11 mouse cellular contexts compared by ENCODE assay signal in the genomic region with DNA sequence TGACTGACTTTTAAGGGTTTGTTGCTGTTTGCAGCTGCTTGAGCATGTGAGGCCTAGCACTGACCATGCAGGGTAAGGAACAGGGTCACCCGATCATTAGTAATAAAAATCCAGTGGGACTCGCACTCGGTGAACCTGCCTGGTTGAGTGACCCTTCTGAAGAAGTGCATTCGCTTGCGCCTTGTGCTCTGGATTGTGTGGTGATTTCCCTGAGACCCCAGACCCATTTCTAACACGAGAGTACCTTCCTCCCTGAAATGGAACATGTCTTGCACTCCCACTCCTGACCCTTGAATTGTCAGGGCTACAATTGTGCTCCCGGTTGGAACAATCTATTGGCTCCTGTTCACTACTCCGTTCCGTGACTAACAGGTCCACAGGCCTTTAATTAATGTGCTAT. TPM values are rescaled to one million over a fixed set of nuclear protein-coding genes. Genes with fewer than 3 reads are reported as not detected.
DNase-seq lines count a peak whose midpoint lies in the region; ATAC-seq and TF ChIP-seq lines count a peak whose summit lies in the region.
"Had no signal": no experiment of that assay in that cellular context is flagged by ENCODE, and none has a peak within 500 bp of the region (broad histone marks: within the 10 kb centered on the region; RNA-seq: fewer than 3 reads in every experiment).

No protein-coding gene starts in this region.

- no peak for TF ChIP-seq CTCF in E14TG2a.4 (conservative IDR thresholded peaks at IDR 0.05; ENCODE audit: low read length)

- peak; percentile 59 for DNase-seq in heart, adult 11 months
- DNase-seq in heart, adult 18-20 months: no peak
- DNase-seq in right cerebral cortex, adult 18-20 months: no peak

- H3K9ac ChIP-seq in forebrain, embryonic 16.5 days (replicated peaks; ENCODE audit: low read depth, low read length): peak overlapping the region; percentile 94
- H3K9ac ChIP-seq in midbrain, embryonic 12.5 days (replicated peaks): peak overlapping the region; percentile 79
- H3K9ac ChIP-seq: liver, embryonic 13.5 days had no signal

- H3K27ac ChIP-seq in forebrain, embryonic 16.5 days (ENCODE audit: low read length): peak overlapping the region; percentile 97
- H3K27ac ChIP-seq in midbrain, embryonic 12.5 days (replicated peaks): peak overlapping the region; percentile 95
- H3K27ac ChIP-seq: liver, embryonic 13.5 days had no signal

- ATAC-seq in forebrain, embryonic 16.5 days: no peak
- no peak for ATAC-seq in midbrain, embryonic 12.5 days (ENCODE audit: low FRiP score, low read depth)
- ATAC-seq in CD4-positive, CD25-positive, alpha-beta regulatory T cell, adult 4 months: no peak
- ATAC-seq in erythroblast, adult 5-6 weeks (replicated peaks; ENCODE audit: low FRiP score, poor library complexity, severe bottlenecking): no peak

- H3K4me2 ChIP-seq in forebrain, embryonic 16.5 days (ENCODE audit: low read length): peak overlapping the region; percentile 63
- peak overlapping the region; percentile 70 for H3K4me2 ChIP-seq in midbrain, embryonic 12.5 days (replicated peaks)

- 36% methylated on average over 9 of the region's 9 CpGs for WGBS in forebrain, embryonic 16.5 days
- WGBS in midbrain, embryonic 12.5 days: 39% methylated on average over 9 of the region's 9 CpGs

- peaks cover 32% of the 10 kb centered on the region for H3K27me3 ChIP-seq in E14TG2a.4 (ENCODE audit: insufficient read depth, low read length)
- H3K27me3 ChIP-seq in forebrain, embryonic 16.5 days (replicated peaks; ENCODE audit: control insufficient read depth, insufficient read depth, low read length): no peaks in the 10 kb centered on the region
- H3K27me3 ChIP-seq in midbrain, embryonic 12.5 days: peaks cover 25% of the 10 kb centered on the region

- no peaks in the 10 kb centered on the region for H3K9me3 ChIP-seq in E14TG2a.4 (ENCODE audit: low read length)
- no peaks in the 10 kb centered on the region for H3K9me3 ChIP-seq in forebrain, embryonic 16.5 days (ENCODE audit: control insufficient read depth, low read length)
- no peaks in the 10 kb centered on the region for H3K9me3 ChIP-seq in midbrain, embryonic 12.5 days
- H3K9me3 ChIP-seq: liver, embryonic 13.5 days had no signal

- H3K36me3 ChIP-seq in E14TG2a.4 (ENCODE audit: insufficient read depth, low read length): no peaks in the 10 kb centered on the region
- no peaks in the 10 kb centered on the region for H3K36me3 ChIP-seq in forebrain, embryonic 16.5 days (ENCODE audit: control insufficient read depth, insufficient read depth)
- H3K36me3 ChIP-seq in midbrain, embryonic 12.5 days: no peaks in the 10 kb centered on the region
- H3K36me3 ChIP-seq: liver, embryonic 13.5 days had no signal

- H3K4me1 ChIP-seq in E14TG2a.4 (replicated peaks; ENCODE audit: low read depth, low read length): peaks cover 81% of the 10 kb centered on the region
- H3K4me1 ChIP-seq in forebrain, embryonic 16.5 days (replicated peaks; ENCODE audit: control insufficient read depth, insufficient read depth, low read length): peaks cover 5% of the 10 kb centered on the region
- peaks cover 36% of the 10 kb centered on the region for H3K4me1 ChIP-seq in midbrain, embryonic 12.5 days

- peak overlapping the region; percentile 87; the same call in 1 of the 2 replicates for H3K4me3 ChIP-seq in E14TG2a.4 (replicated peaks; ENCODE audit: low read length)
- H3K4me3 ChIP-seq in forebrain, embryonic 16.5 days (replicated peaks; ENCODE audit: low read length): peak overlapping the region; percentile 82
- H3K4me3 ChIP-seq in midbrain, embryonic 12.5 days: peak overlapping the region; percentile 64
- H3K4me3 ChIP-seq: myocyte had no signal

RNA-seq across cellular contexts. Expression of a gene that starts 1.1 kb away (rescaled TPM):
- total RNA-seq in heart, adult 18-20 months (2021): not detected
- polyA plus RNA-seq in forebrain, embryonic 16.5 days (2015; fragmentation: Nextera tagmentation; extraction: Ambion mirVana): 133 and 142 TPM in 2 replicates
- polyA plus RNA-seq in midbrain, embryonic 12.5 days (2016; fragmentation: Nextera tagmentation; extraction: Ambion mirVana): 60.0 and 63.0 TPM in 2 replicates
- not detected for polyA plus RNA-seq in CD4-positive, CD25-positive, alpha-beta regulatory T cell, adult 4 months (2017; shearing (Covaris generic))
- total RNA-seq in erythroblast, adult 5-6 weeks (2015; ENCODE audit: low replicate concordance): not detected in 2 replicates
- total RNA-seq in erythroblast, adult 5-6 weeks (2017; ENCODE audit: low replicate concordance): not detected in 2 replicates
- polyA plus RNA-seq: myocyte had no signal

RNA-seq across cellular contexts. Expression of a gene that starts 5.5 kb away (rescaled TPM):
- not detected for total RNA-seq in heart, adult 18-20 months (2021)
- polyA plus RNA-seq in forebrain, embryonic 16.5 days (2015; fragmentation: Nextera tagmentation; extraction: Ambion mirVana): not detected in 2 replicates
- not detected in 2 replicates for polyA plus RNA-seq in midbrain, embryonic 12.5 days (2016; fragmentation: Nextera tagmentation; extraction: Ambion mirVana)
- not detected for polyA plus RNA-seq in CD4-positive, CD25-positive, alpha-beta regulatory T cell, adult 4 months (2017; shearing (Covaris generic))
- total RNA-seq in erythroblast, adult 5-6 weeks (2015; ENCODE audit: low replicate concordance): not detected in 2 replicates
- not detected in 2 replicates for total RNA-seq in erythroblast, adult 5-6 weeks (2017; ENCODE audit: low replicate concordance)
- total RNA-seq: gastrocnemius, postnatal 4 days had no signal
- polyA plus RNA-seq: liver, embryonic 13.5 days; myocyte had no signal

RNA-seq across cellular contexts. Expression of a gene that starts 37.4 kb away (rescaled TPM):
- total RNA-seq in heart, adult 18-20 months (2021): 10 to 100 TPM; 18.6 to 20.3 TPM
- polyA plus RNA-seq in forebrain, embryonic 16.5 days (2015; fragmentation: Nextera tagmentation; extraction: Ambion mirVana): 2.1 and 2.9 TPM in 2 replicates
- 1.9 and 2.2 TPM in 2 replicates for polyA plus RNA-seq in midbrain, embryonic 12.5 days (2016; fragmentation: Nextera tagmentation; extraction: Ambion mirVana)
- under 1 TPM in 1 of 2 experiments, not detected in 1; 0.15 TPM for polyA plus RNA-seq in CD4-positive, CD25-positive, alpha-beta regulatory T cell, adult 4 months (2017; shearing (Covaris generic))
- total RNA-seq in erythroblast, adult 5-6 weeks (2015; ENCODE audit: low replicate concordance): not detected in 2 replicates
- not detected in 2 replicates for total RNA-seq in erythroblast, adult 5-6 weeks (2017; ENCODE audit: low replicate concordance)

Comparison
In these comparisons a context has a peak if more than half of its experiments do, and no peak if none do; other contexts are left out.
1. RNA of a gene that starts 1.1 kb away (polyA plus RNA-seq): 133 to 142 TPM in forebrain, embryonic 16.5 days and 60.0 to 63.0 TPM in midbrain, embryonic 12.5 days; not detected in CD4-positive, CD25-positive, alpha-beta regulatory T cell, adult 4 months; every median in the first group is over 10 times any median in the second.
2. Peak in every context shown above with its lines, with median percentiles within 50 percentile points of each other: H3K4me3 ChIP-seq.